Mouse (Mus musculus): ENCODE measurements around the gene Akap7. TPM values are rescaled to one million over a fixed set of nuclear protein-coding genes. Genes with fewer than 3 reads are reported as not detected.

Gene Akap7
- polyA plus RNA-seq, 1 experiment from 2014 or later, result 18.8 TPM

GRCm38 (mm10) chr10:25218746-25219145 lies 88.9 kb downstream of the Akap7 start:
- H3K4me3 ChIP-seq (replicated peaks), result no peak overlapping the region
- 59% methylated on average over 7 of the region's 7 CpGs for WGBS
- H3K27me3 ChIP-seq, result no peaks in the 10 kb centered on the region
- H3K9me3 ChIP-seq (replicated peaks), result no peaks in the 10 kb centered on the region
- no peaks in the 10 kb centered on the region for H3K36me3 ChIP-seq
- H3K4me2 ChIP-seq (replicated peaks), result no peak overlapping the region
- H3K4me1 ChIP-seq, result no peaks in the 10 kb centered on the region
- ATAC-seq (ENCODE audit: insufficient number of reproducible peaks, low FRiP score, low TSS enrichment, low read depth), result no peak
- no peak overlapping the region for H3K27ac ChIP-seq (replicated peaks)
- H3K9ac ChIP-seq, result no peak overlapping the region

DNA sequence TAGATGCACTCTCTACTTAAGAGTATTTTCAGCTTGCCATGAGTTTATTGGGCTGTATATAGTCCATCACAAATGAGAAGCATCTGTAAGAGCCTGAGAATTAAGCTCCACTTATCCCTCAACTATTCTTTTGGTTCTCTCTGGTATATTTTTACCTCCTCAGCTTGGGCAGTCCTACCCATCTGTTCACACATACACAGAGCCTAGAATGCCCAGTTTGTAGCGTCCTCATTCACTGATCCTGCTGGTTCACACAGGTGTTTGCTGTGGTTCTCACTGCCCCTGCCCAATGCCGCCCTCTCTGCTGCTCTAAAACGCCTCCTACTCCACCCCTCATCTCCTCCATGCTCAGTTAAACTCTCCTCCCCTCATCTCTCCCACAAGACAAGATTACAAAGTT lies 91.7 kb downstream of the Akap7 start:
- H3K4me1 ChIP-seq, result no peaks in the 10 kb centered on the region
- no peaks in the 10 kb centered on the region for H3K9me3 ChIP-seq (replicated peaks)
- H3K36me3 ChIP-seq, result no peaks in the 10 kb centered on the region
- no peak overlapping the region for H3K4me3 ChIP-seq (replicated peaks)
- no peak for ATAC-seq (ENCODE audit: insufficient number of reproducible peaks, low FRiP score, low TSS enrichment, low read depth)
- no peaks in the 10 kb centered on the region for H3K27me3 ChIP-seq
- WGBS, result 81% methylated on average over 3 of the region's 3 CpGs
- H3K27ac ChIP-seq (replicated peaks), result no peak overlapping the region
- H3K4me2 ChIP-seq (replicated peaks), result no peak overlapping the region
- no peak overlapping the region for H3K9ac ChIP-seq

GRCm38 (mm10) chr10:25213716-25214115 lies 94.0 kb downstream of the Akap7 start:
- Histone ChIP-seq H3K9ac (no peak overlapping the region), H3K4me1 (no peaks in the 10 kb centered on the region), H3K9me3 (replicated peaks) (no peaks in the 10 kb centered on the region), H3K27ac (replicated peaks) (no peak overlapping the region), H3K4me2 (replicated peaks) (no peak overlapping the region), H3K4me3 (replicated peaks) (no peak overlapping the region), H3K36me3 (no peaks in the 10 kb centered on the region), H3K27me3 (no peaks in the 10 kb centered on the region)
- 69% methylated on average over 4 of the region's 4 CpGs for WGBS
- ATAC-seq (ENCODE audit: insufficient number of reproducible peaks, low FRiP score, low TSS enrichment, low read depth), result no peak

DNA sequence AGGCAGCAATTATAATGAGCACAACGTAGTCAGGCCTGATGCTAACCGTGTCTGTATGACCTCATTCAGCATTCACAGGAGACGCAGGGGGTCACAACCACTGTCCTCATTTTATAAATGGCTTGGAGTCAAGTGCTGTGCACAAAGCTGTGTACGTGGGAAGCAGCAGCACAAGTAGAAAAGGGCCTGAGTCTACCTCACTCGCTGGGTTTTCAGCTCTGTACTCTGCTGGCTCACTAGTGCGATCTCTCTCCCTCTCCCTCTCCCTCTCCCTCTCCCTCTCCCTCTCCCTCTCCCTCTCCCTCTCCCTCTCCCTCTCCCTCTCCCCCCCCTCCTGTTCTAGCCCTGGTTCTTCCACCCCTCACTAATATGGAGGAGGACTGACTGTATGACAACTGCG lies 99.1 kb downstream of the Akap7 start:
- WGBS, result 62% methylated on average over 7 of the region's 7 CpGs
- no peaks in the 10 kb centered on the region for H3K4me1 ChIP-seq
- ATAC-seq (ENCODE audit: insufficient number of reproducible peaks, low FRiP score, low TSS enrichment, low read depth), result no peak

GRCm38 (mm10) chr10:25207866-25208265 lies 99.8 kb downstream of the Akap7 start:
- Histone ChIP-seq H3K4me2 (replicated peaks) (no peak overlapping the region), H3K4me3 (replicated peaks) (no peak overlapping the region), H3K9me3 (replicated peaks) (no peaks in the 10 kb centered on the region), H3K27me3 (no peaks in the 10 kb centered on the region), H3K9ac (no peak overlapping the region), H3K36me3 (no peaks in the 10 kb centered on the region), H3K4me1 (no peaks in the 10 kb centered on the region), H3K27ac (replicated peaks) (no peak overlapping the region)
- ATAC-seq (ENCODE audit: insufficient number of reproducible peaks, low FRiP score, low TSS enrichment, low read depth), result no peak
- 43% methylated on average over 6 of the region's 6 CpGs for WGBS

More for the DNA sequence above, 99.1 kb downstream of the Akap7 start:
- H3K4me3 ChIP-seq (replicated peaks), result no peak overlapping the region
- no peak overlapping the region for H3K9ac ChIP-seq
- H3K36me3 ChIP-seq, result no peaks in the 10 kb centered on the region
- no peaks in the 10 kb centered on the region for H3K9me3 ChIP-seq (replicated peaks)
- H3K27ac ChIP-seq (replicated peaks), result no peak overlapping the region
- no peak overlapping the region for H3K4me2 ChIP-seq (replicated peaks)
- no peaks in the 10 kb centered on the region for H3K27me3 ChIP-seq

- Histone ChIP-seq H3K27me3 (no peaks in the 10 kb centered on the region), H3K9me3 (replicated peaks) (no peaks in the 10 kb centered on the region), H3K4me1 (peaks cover 7% of the 10 kb centered on the region; the same call in 1 of the 2 replicates), H3K27ac (replicated peaks) (no peak overlapping the region), H3K4me2 (replicated peaks) (peak overlapping the region; percentile 78; the same call in 1 of the 2 replicates), H3K4me3 (replicated peaks) (no peak overlapping the region), H3K9ac (no peak overlapping the region), H3K36me3 (no peaks in the 10 kb centered on the region)
- no peak for ATAC-seq (ENCODE audit: insufficient number of reproducible peaks, low FRiP score, low TSS enrichment, low read depth)
- WGBS, result 78% methylated on average over 7 of the region's 7 CpGs
Measured at GRCm38 (mm10) chr10:25200691-25201090, 107.0 kb downstream of the Akap7 start.

DNA sequence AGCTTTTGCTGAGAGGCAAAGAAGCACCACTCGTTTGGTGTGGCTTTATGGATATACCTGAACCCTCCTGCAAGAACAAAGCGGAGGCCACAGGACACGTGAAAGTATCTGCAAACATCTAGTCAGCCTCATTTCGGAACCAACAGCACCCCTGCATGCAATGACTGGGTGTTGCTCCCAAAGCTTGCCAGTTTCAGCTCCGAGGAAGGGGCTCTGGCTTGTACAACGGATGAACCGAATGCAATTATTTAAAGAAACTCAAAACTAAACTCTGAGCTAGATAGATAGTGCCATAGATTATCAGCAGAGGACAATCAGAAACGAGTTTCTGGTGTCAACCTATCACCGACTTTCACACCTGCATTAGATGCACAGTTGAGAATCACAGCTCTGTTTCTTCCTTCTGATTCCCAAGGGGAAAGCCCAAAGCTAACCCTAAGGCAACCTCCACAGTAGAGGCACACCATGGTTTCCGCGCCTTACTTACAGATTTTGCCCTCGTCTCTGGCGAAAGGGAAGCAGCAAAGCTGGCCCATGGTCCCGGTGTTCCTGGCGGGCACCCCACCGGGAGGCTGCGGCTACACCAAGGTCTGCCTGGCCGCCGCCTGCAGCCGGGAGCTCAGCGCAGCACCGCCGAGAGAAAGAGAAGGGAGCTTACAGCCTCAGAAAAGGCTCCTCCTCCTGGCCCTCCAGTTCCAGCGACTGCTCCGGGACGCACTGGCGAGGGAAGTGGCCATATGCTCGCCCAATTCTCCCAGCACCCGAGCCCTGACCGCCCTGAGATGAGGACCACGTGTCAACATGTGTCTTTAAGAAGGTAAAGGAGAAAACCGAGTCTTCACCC lies 107.9 kb downstream of the Akap7 start:
- Histone ChIP-seq H3K36me3 (no peaks in the 10 kb centered on the region), H3K9me3 (replicated peaks) (no peaks in the 10 kb centered on the region), H3K27me3 (no peaks in the 10 kb centered on the region), H3K27ac (replicated peaks) (0 out of 2 replicates have a peak overlapping the region, but pooled peaks have one; percentile 44), H3K4me3 (replicated peaks) (peak overlapping the region; percentile 49), H3K4me2 (replicated peaks) (peak overlapping the region; percentile 78), H3K9ac (peak overlapping the region; percentile 18), H3K4me1 (peaks cover 7% of the 10 kb centered on the region; the same call in 1 of the 2 replicates)
- WGBS, result 15% methylated on average over 32 of the region's 32 CpGs
- peak; percentile 60; the same call in 1 of the 2 replicates for ATAC-seq (ENCODE audit: insufficient number of reproducible peaks, low FRiP score, low TSS enrichment, low read depth)

- WGBS, result 81% methylated on average over 12 of the region's 12 CpGs
- no peak overlapping the region for H3K4me3 ChIP-seq (replicated peaks)
- ATAC-seq (ENCODE audit: insufficient number of reproducible peaks, low FRiP score, low TSS enrichment, low read depth), result no peak
- H3K4me2 ChIP-seq (replicated peaks), result no peak overlapping the region
- H3K4me1 ChIP-seq, result peaks cover 7% of the 10 kb centered on the region; the same call in 1 of the 2 replicates
- no peak overlapping the region for H3K9ac ChIP-seq
- no peaks in the 10 kb centered on the region for H3K36me3 ChIP-seq
- no peaks in the 10 kb centered on the region for H3K9me3 ChIP-seq (replicated peaks)
- H3K27me3 ChIP-seq, result no peaks in the 10 kb centered on the region
- H3K27ac ChIP-seq (replicated peaks), result no peak overlapping the region
Measured at GRCm38 (mm10) chr10:25198575-25198974, 109.1 kb downstream of the Akap7 start.

GRCm38 (mm10) chr10:25198048-25198447 lies 109.6 kb downstream of the Akap7 start:
- WGBS, result 72% methylated on average over 9 of the region's 9 CpGs
- Histone ChIP-seq H3K9ac (no peak overlapping the region), H3K27ac (replicated peaks) (no peak overlapping the region), H3K36me3 (no peaks in the 10 kb centered on the region), H3K9me3 (replicated peaks) (no peaks in the 10 kb centered on the region), H3K4me2 (replicated peaks) (no peak overlapping the region), H3K4me3 (replicated peaks) (no peak overlapping the region), H3K27me3 (no peaks in the 10 kb centered on the region), H3K4me1 (peaks cover 7% of the 10 kb centered on the region; the same call in 1 of the 2 replicates)
- ATAC-seq (ENCODE audit: insufficient number of reproducible peaks, low FRiP score, low TSS enrichment, low read depth), result no peak

DNA sequence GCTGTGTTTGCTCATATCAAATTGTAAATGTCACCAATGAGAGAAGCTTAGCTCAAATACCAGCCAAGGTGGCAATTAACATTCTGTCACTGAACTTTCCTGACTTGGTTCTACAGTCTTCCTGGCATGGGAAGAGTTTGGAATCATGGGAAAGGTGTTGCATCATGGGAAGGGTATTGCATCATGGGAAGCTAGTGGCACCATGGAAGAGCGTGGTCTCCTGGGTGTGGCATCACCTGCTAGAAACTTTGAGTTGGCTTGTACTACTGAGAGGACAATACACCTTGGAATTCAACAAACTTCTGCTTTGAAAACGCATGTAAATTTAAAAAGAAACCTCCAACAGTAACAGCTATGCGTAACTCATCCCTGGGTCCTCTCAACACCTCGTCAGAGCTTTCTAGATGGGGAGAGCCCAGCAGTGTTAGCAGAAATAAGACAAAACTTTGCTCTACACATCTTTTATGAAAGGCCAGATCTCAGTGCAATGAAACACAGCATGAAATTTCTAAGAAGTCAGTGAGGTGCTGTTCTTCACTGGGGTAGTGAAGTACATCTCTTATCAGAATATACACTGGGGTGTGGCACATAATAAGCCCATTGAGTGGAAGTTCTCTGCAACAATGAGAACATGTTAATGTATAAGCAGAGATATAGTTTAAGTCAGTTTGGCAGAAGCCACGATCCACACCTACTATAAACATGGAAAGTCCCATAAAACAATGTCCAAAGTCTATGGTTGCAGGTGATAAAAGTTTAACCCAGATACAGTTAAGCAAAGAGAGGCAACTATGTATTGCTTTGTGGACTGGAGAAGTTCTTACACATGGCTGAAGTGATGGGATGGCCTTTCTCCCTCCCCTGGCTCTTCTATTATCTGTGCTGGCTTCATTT lies 115.2 kb downstream of the Akap7 start:
- Histone ChIP-seq H3K4me1 (no peaks in the 10 kb centered on the region), H3K27me3 (no peaks in the 10 kb centered on the region), H3K27ac (replicated peaks) (no peak overlapping the region), H3K9me3 (replicated peaks) (no peaks in the 10 kb centered on the region), H3K4me2 (replicated peaks) (no peak overlapping the region), H3K4me3 (replicated peaks) (no peak overlapping the region), H3K36me3 (no peaks in the 10 kb centered on the region), H3K9ac (no peak overlapping the region)
- 84% methylated on average over 5 of the region's 5 CpGs for WGBS
- no peak for ATAC-seq (ENCODE audit: insufficient number of reproducible peaks, low FRiP score, low TSS enrichment, low read depth)

GRCm38 (mm10) chr10:25191166-25191565 lies 116.5 kb downstream of the Akap7 start:
- no peak for ATAC-seq (ENCODE audit: insufficient number of reproducible peaks, low FRiP score, low TSS enrichment, low read depth)
- H3K4me3 ChIP-seq (replicated peaks), result no peak overlapping the region
- H3K9ac ChIP-seq, result no peak overlapping the region
- H3K9me3 ChIP-seq (replicated peaks), result no peaks in the 10 kb centered on the region
- no peak overlapping the region for H3K4me2 ChIP-seq (replicated peaks)
- H3K4me1 ChIP-seq, result no peaks in the 10 kb centered on the region
- H3K36me3 ChIP-seq, result no peaks in the 10 kb centered on the region
- WGBS, result 85% methylated on average over 4 of the region's 4 CpGs
- H3K27ac ChIP-seq (replicated peaks), result no peak overlapping the region
- H3K27me3 ChIP-seq, result no peaks in the 10 kb centered on the region

Measured in embryonic facial prominence, embryonic 15.5 days (tissue).